Mouse (Mus musculus): ENCODE results near the gene Npff.

Gene Npff

GRCm38 (mm10) chr15:102519211-102520141 lies 5.3 kb downstream of the Npff start:
- no peak for DNase-seq (ENCODE audit: low spot score)

GRCm38 (mm10) chr15:102518859-102519201 lies 5.9 kb downstream of the Npff start:
- DNase-seq (ENCODE audit: low spot score): no peak

DNA sequence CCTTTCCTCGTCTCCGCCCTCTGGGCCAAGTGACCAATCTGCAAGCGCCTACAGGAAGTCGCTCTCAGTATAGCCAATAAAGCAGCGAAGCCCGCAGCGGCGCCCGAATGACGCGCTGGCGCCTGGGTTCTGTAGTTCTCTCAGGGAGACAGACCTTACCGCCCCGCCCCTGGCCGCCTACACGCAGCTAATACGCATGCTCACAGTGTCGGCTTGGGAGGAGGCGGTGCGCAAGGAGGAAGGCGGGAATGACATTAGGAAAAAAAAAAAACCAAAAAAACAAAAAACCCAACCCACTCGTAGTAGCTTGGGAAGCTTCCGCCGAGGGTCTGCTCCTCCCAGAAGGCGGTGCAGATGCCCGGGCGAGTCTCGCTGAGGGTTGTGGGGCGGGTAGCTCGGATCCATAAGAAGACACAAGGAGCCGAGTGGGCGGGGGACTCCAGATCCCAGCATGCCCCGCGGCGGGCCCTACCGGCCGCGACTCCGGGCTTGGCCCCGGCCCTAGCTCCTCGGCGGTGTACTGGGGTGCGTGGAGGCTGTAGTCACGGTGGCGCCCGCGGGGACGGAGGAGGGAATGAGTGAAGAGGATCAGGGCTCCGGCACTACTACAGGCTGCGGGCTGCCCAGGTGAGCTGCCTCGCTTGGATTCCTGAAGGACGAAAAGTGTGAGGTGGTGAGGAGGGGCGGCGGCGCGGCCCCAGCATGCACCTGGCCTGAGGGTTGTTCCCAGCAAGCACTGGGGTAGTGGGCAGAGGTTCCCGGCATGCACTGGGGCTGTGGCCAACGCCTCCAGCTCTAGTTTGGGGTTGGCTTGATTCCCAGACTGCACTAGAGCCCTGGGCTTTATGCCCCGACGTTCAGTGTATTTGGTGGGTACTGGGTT lies 6.5 kb downstream of the Npff start, which contains the start of gene Tarbp2:
Gene Tarbp2, plus strand, starts transcription at position 217 of the 883 bp plus-strand sequence.
- peak; percentile 99 for DNase-seq (ENCODE audit: low spot score)

- no peak for DNase-seq (ENCODE audit: low spot score)
These were observed 7.1 kb downstream of the Npff start for GRCm38 (mm10) chr15:102517631-102517975.

GRCm38 (mm10) chr15:102516728-102517404 lies 7.9 kb downstream of the Npff start, which contains the start of gene Map3k12:
Map3k12 (minus strand) TSS chr15:102517064.
- peak; percentile 52 for DNase-seq (ENCODE audit: low spot score)

DNA sequence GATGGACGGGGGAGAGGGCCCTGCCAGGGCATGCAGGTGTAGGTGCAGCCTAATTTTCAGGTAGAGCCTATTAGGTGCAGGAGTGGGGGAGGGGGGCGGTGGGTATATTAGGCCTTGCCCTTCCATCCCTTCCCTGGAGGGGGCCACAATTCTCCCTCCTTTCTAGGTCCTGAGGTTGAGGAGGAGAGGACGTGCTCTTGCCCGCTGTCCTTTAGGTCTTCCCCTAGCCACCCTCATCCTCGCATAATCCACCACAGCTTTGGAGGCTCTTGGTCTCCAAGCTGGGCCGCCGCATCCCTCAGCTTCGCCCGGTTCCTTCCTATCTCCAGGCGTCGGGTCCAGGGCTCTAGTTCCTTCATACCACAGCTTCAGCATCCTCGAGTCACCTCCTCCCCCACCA lies 8.4 kb downstream of the Npff start:
- DNase-seq (ENCODE audit: low spot score): no peak

DNA sequence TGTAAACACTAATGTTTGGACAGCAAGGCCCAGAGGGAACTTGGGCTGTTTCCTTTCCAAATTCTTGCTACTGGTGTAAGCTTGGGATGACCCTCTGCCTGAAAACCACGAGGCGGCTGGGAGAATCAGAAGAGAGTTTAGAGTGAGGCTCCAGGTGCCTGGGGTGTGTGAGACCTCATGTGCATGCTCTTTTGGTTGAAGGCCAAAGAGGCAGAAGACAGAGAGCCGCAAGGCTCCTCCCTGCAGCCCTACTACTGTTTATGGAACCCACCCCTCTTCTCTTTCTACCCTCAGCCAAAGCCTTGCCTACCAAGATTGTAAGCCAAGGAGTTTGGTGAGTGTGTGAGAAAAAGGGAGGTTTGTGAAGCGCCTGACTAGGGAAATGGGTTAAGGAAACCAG lies 9.0 kb downstream of the Npff start:
- no peak for DNase-seq (ENCODE audit: low spot score)

DNA sequence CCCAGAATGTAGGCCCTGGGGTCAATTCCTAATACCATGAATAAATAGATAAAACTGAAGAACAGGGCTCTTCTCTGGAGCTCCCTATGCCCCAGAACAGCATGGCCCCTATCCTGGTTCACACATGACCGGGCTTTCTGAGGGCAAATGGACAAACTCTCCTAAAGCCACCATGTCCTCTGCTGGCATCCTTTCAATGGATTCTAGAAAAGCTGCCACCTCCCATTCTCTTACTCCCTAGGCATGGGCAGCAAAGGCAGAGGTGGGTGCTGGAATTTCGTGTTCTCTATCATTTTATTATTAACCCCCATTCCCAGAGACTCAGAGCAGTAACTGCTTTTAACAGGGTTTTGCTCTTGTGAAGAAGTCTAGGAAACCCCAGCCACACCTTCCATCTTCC lies 9.5 kb downstream of the Npff start:
- no peak for DNase-seq (ENCODE audit: low spot score)

GRCm38 (mm10) chr15:102513004-102513403 lies 11.7 kb downstream of the Npff start:
- no peak for DNase-seq (ENCODE audit: low spot score)

DNA sequence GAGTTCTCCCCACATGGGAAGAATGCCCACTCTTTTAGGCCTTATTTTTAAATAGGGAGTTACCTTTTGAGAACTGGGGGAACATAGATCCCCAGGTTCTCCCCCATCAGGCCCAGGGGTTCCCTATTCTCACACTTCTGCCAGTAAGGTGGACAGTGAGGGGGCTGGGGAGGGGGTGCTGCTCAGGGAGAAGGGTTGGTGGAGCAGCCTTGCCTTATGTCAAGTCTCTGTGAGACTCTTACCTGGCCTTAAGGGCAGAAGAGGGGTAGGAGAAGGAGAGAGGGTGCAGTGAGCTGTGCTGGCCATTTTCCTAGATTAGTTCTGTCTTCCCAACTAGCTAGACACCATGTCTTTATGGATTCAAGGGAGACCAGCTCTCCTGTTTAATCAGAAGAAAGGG lies 12.3 kb downstream of the Npff start:
- no peak for DNase-seq (ENCODE audit: low spot score)

DNA sequence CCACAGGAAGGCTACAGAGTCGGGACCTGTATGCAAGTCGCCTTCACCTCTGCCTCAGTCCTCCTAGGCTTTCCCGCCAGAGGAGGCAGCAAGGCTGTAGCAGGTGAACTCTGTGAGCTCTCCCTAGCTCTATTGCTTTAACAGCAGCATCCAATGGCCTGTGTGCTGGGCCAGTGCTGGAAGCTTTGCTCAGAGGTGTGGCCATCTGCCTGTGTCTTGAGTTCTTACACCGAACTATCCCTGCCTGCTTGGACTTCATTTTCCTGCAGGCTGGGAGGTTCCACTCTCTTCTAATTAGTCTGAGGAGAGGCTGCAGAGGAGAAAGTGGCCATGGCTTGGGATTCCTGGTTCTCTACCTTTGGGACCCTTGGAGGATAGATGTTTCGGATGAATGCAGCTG lies 12.7 kb downstream of the Npff start:
- DNase-seq (ENCODE audit: low spot score): no peak

- DNase-seq (ENCODE audit: low spot score): no peak
These were observed 13.4 kb downstream of the Npff start for GRCm38 (mm10) chr15:102511285-102511833.

- DNase-seq (ENCODE audit: low spot score): peak; percentile 70
These were observed 14.0 kb downstream of the Npff start for GRCm38 (mm10) chr15:102510590-102511284.

- DNase-seq (ENCODE audit: low spot score): no peak
These were observed 14.6 kb downstream of the Npff start for GRCm38 (mm10) chr15:102510110-102510509.

DNA sequence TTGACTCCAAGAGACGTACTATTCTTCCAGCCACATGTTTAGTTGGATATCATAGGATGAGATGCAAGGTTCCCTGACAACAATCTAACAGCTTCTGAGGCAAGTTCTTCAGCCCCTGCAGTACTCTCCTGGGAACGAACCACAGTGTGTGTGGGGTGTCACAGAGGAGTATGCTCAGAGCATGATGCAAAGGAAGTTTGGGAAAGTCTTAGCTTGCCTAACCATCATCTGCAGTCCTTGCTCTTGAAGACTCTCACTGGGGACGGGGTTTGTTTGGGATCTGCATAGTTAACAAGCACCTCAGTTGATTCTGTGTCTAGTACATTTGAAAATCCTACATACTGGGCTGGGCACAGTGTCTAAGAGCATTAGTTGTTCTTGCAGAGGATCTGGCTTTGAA lies 16.4 kb downstream of the Npff start:
- DNase-seq (ENCODE audit: low spot score): no peak

GRCm38 (mm10) chr15:102507561-102507960 lies 17.2 kb downstream of the Npff start:
- no peak for DNase-seq (ENCODE audit: low spot score)

DNA sequence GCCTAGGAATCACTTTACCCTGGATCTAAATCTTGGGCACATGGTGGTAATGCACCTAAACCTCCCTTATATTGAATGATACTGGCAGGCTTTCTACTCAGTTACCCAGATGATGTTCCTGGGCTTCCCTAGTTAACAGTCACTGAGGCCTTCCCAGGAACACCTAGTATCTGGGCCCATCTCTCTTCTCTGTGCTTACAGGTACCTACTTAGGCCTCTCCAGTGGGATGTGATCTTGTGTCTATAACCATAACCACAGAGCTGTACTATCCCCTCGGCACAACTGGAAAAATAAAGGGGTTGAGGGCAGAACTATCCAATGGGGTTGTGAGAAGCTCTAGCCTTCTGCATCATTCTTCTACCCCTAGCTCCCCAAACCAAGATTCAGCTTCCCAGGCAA lies 17.9 kb downstream of the Npff start:
- DNase-seq (ENCODE audit: low spot score): no peak

GRCm38 (mm10) chr15:102506464-102506830 lies 18.3 kb downstream of the Npff start:
- DNase-seq (ENCODE audit: low spot score): no peak

DNA sequence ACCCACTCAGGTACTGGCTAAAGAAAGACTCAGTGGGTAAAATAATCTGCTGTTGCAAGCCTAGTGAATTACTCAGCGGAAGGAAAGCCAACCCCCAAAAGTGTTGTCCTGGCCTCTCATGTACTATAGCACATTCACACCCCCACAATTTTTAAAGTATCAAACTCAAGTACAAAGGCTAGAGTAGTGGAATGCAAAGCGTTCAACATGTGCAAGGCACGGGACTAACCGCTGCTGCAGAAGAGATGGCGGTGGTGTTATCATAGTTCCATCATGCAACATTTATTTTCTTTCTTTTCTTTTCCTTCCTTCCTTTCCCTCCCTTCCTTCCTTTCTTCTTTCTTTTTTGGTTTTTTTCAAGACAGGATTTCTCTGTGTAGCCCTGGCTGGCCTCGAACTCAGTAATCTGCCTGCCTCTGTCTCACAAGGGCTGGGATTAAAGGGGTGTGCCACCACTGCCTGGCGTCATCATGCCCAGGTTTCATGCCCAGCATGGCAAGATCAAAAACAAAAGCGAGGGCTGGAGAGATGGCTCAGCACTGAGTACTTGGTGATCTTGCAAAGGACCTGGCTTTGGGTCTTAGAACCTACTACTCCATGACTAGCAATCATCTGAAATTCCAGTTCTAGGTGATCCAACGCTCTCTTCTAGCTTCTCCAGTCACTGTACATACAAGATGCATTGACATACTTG lies 18.8 kb downstream of the Npff start:
- no peak for DNase-seq (ENCODE audit: low spot score)

GRCm38 (mm10) chr15:102505073-102505769 lies 19.5 kb downstream of the Npff start:
- no peak for DNase-seq (ENCODE audit: low spot score)

Data from c-Kit-positive CD71-positive TER-119-positive erythroid progenitor cells, embryonic 14.5 days (primary cell).